Comparison of ENCODE assay signal across 8 mouse cellular contexts in genomic region chr10:85013464-85013863, GRCm38 (mm10).
DNase-seq lines count a peak whose midpoint lies in the region; ATAC-seq and TF ChIP-seq lines count a peak whose summit lies in the region.

No protein-coding gene starts in this region.

- DNase-seq in right cerebral cortex, adult 18-20 months, result peak; percentile 19
- no peak for DNase-seq in right cerebral cortex, postnatal 25 days
- peak; percentile 40 to 68 for DNase-seq in kidney, postnatal 36 days
- peak; percentile 26 for DNase-seq in right cerebral cortex, postnatal 4 days
- no peak for DNase-seq in urinary bladder, adult 18-20 months (ENCODE audit: low spot score in 2 of 2)

- peak; percentile 78 for ATAC-seq in forebrain, embryonic 13.5 days
- ATAC-seq in megakaryocyte, adult 5-6 weeks (ENCODE audit: poor library complexity, severe bottlenecking), result peak; percentile 89

- no peak overlapping the region for H3K27ac ChIP-seq in bone marrow, adult 2 months (ENCODE audit: control insufficient read depth, insufficient read depth, low read depth, low read length, poor library complexity)
- no peak overlapping the region for H3K27ac ChIP-seq in forebrain, embryonic 13.5 days

- no peak overlapping the region for H3K4me2 ChIP-seq in forebrain, embryonic 13.5 days

- H3K36me3 ChIP-seq in forebrain, embryonic 13.5 days (ENCODE audit: poor library complexity, severe bottlenecking), result peaks cover 38% of the 10 kb centered on the region

- peaks cover 1% of the 10 kb centered on the region; the same call in 1 of the 2 replicates for H3K4me1 ChIP-seq in bone marrow, adult 2 months (ENCODE audit: control insufficient read depth, insufficient read depth, low read length)
- H3K4me1 ChIP-seq in forebrain, embryonic 13.5 days, result peaks cover 32% of the 10 kb centered on the region

- TF ChIP-seq POLR2A in bone marrow, adult 2 months (IDR thresholded peaks at IDR 0.05; ENCODE audit: borderline replicate concordance, control insufficient read depth, low read depth, low read length), result no peak

- no peaks in the 10 kb centered on the region for H3K9me3 ChIP-seq in forebrain, embryonic 13.5 days (replicated peaks)

- no peak overlapping the region for H3K9ac ChIP-seq in forebrain, embryonic 13.5 days

- no peak overlapping the region for H3K4me3 ChIP-seq in bone marrow, adult 2 months (replicated peaks; ENCODE audit: control insufficient read depth, low read depth, low read length)
- H3K4me3 ChIP-seq in forebrain, embryonic 13.5 days, result no peak overlapping the region

- 14% methylated on average over 1 of the region's 1 CpGs for WGBS in bone marrow, adult 2 months
- WGBS in forebrain, embryonic 13.5 days, result 5% methylated on average over 1 of the region's 1 CpGs

- peaks cover 55% of the 10 kb centered on the region for H3K27me3 ChIP-seq in forebrain, embryonic 13.5 days

- peak; percentile 77 for TF ChIP-seq CTCF in bone marrow, adult 2 months (IDR thresholded peaks at IDR 0.05; ENCODE audit: control insufficient read depth, insufficient read depth, low read length)

Comparison
In these comparisons a context has a peak if more than half of its experiments do, and no peak if none do; other contexts are left out.
1. DNase-seq: peak in right cerebral cortex, adult 18-20 months (single experiment), kidney, postnatal 36 days (2 of 2) and right cerebral cortex, postnatal 4 days (single experiment); none in right cerebral cortex, postnatal 25 days (single experiment) and urinary bladder, adult 18-20 months (0 of 2).